Mouse (Mus musculus): Measurements from ENCODE around the gene Bri3.

GRCm38 (mm10) chr5:144258131-144258611, 13.9 kb downstream of the Bri3 start:
- TF ChIP-seq CTCF (IDR thresholded peaks at IDR 0.05; ENCODE audit: extremely low read depth, insufficient read depth, low read length) (no peak), POLR2A (IDR thresholded peaks at IDR 0.05; ENCODE audit: extremely low read depth, insufficient read depth, low read length) (no peak)
